Mouse (Mus musculus) liver, adult 2 months (tissue): ENCODE measurements around the gene Aasdhppt.

Experiments
- CTCF ChIP-seq: fragments of 200-500 bp; IDR thresholded peaks from 2 replicates; pipeline ENCODE4 v1.5.1; 2011; ENCODE audit warnings: low read depth, low read length, control low read depth
- POLR2A ChIP-seq: fragments of 200-500 bp; IDR thresholded peaks from 2 replicates; pipeline ENCODE4 v1.6.1; 2011; ENCODE audit warnings: low read length, control low read depth; ENCODE audit not compliant: insufficient read depth; ENCODE audit errors: extremely low read depth

GRCm38 (mm10) chr9:4300466-4300865 lies 8.8 kb downstream of the Aasdhppt start:
- TF ChIP-seq CTCF, result no peak
- no peak for TF ChIP-seq POLR2A
